Mouse (Mus musculus): Measurements from ENCODE around the gene Clrn2.

DNA sequence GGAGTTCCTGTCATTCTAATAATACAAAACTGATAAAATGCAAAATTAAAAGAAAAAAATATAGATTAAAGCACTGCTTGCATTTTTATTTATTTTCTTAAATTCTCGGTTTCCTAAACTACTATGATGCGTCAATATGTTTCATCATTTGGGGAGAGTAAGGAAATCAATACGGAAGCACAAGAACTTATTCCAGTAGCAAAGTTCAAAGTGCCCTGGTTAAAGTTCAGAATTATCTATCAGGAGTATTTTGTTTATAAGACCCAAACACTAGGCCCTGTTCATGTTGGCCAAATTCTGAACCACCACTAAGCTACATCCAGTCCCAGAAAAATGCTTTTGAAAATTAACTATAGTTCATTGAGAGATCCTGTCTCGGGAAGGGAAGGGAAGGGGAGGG, 21.2 kb downstream of the Clrn2 start:
- TF ChIP-seq CTCF (IDR thresholded peaks at IDR 0.05; ENCODE audit: low read depth), result no peak
- TF ChIP-seq EP300 (IDR thresholded peaks at IDR 0.05; ENCODE audit: low read depth), result no peak
